Mouse (Mus musculus) embryonic facial prominence, embryonic 12.5 days (tissue): ENCODE measurements around the gene Rftn1. TPM values are rescaled to one million over a fixed set of nuclear protein-coding genes. Genes with fewer than 3 reads are reported as not detected.

Experiments
- ATAC-seq: fragments of 200-750 bp; cut with Nextera tagmentation; 2 replicates; pipeline ENCODE4 v1.8.0; 2017; ENCODE audit not compliant: insufficient number of reproducible peaks, insufficient read depth, low FRiP score, low TSS enrichment
- H3K27ac ChIP-seq: fragments of 300-500 bp; sonication (generic); 2 replicates; pipeline ENCODE4 v1.5.1; 2016; ENCODE audit warnings: mild to moderate bottlenecking
- H3K27me3 ChIP-seq: fragments of 300-500 bp; sonication (generic); 2 replicates; pipeline ENCODE4 v1.6.1; 2016; ENCODE audit warnings: mild to moderate bottlenecking, moderate library complexity
- H3K36me3 ChIP-seq: fragments of 300-500 bp; sonication (generic); 2 replicates; pipeline ENCODE4 v1.6.1; 2016; ENCODE audit warnings: mild to moderate bottlenecking
- H3K4me1 ChIP-seq: fragments of 300-500 bp; sonication (generic); 2 replicates; pipeline ENCODE4 v1.6.1; 2016
- H3K4me2 ChIP-seq: fragments of 300-500 bp; sonication (generic); replicated peaks from 2 replicates; pipeline ENCODE4 v1.6.1; 2016; ENCODE audit warnings: mild to moderate bottlenecking, moderate library complexity
- H3K4me3 ChIP-seq: fragments of 300-500 bp; sonication (generic); 2 replicates; pipeline ENCODE4 v1.5.1; 2016; ENCODE audit warnings: mild to moderate bottlenecking
- H3K9ac ChIP-seq: fragments of 300-500 bp; sonication (generic); 2 replicates; pipeline ENCODE4 v1.6.1; 2016; ENCODE audit warnings: mild to moderate bottlenecking, moderate library complexity
- H3K9me3 ChIP-seq: fragments of 300-500 bp; sonication (generic); 2 replicates; pipeline ENCODE4 v1.6.1; 2016; ENCODE audit warnings: mild to moderate bottlenecking, moderate library complexity
- WGBS: fragments of 180-500 bp; shearing (Covaris S2); methylation state at CpG from one replicate; pipeline ENCODE4 v1.1.7; 2016; 5-methylcytosine and 5-hydroxymethylcytosine counted together
- polyA plus RNA-seq: library from polyadenylated mRNA; unstranded; fragments of >200 nt; fragmentation: Nextera tagmentation; extraction: Ambion mirVana; gene quantifications from 2 replicates; pipeline ENCODE4 v1.2.1, GENCODE M21; 2016

Gene Rftn1
- polyA plus RNA-seq, 1 experiment from 2014 or later = 12.1 TPM

DNA sequence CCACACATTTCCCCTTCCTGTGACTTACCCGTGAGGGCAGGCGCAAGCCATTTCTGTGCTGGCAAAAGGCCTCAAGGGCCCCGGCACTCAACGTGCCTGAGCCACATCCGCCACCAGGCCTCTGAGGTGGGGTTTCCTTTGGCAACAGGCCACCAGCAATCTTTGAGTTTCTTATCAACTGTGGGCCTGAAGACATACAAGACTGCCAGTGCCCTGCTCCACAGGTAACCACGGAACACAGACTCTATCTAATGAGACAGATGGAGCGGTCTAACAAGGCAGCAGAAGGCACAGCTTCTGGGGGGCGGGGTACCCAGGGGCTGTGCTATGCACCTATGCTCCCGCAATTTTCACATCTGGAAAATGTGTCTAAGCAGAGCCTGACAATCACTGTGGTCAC, 54.4 kb downstream of the Rftn1 start:
- H3K4me2 ChIP-seq = no peak overlapping the region
- WGBS = 70% methylated on average over 9 of the region's 9 CpGs
- no peak overlapping the region for H3K9ac ChIP-seq
- H3K4me3 ChIP-seq = no peak overlapping the region
- no peaks in the 10 kb centered on the region for H3K36me3 ChIP-seq
- no peak for ATAC-seq
- no peaks in the 10 kb centered on the region for H3K9me3 ChIP-seq
- no peak overlapping the region for H3K27ac ChIP-seq
- no peaks in the 10 kb centered on the region; the same call in 1 of the 2 replicates for H3K4me1 ChIP-seq
- H3K27me3 ChIP-seq = no peaks in the 10 kb centered on the region

DNA sequence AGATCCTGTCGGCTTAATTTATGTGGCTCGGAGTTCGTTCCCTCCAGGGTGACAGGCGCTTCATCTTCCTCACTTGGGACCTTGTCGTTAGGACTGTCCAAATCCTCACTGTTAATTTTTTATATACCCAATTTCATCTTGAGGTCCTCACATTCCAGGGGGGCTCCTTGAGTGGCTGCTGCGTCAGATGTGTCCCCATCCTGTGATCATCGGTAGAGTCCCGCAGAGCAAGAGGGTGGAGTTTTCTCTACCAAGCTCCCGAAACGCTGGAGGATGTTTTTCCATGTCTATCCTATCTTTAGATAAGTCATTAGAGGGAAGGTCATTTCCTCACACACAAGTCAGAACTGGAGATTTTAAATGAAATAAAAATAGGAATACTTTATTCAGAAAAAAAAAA, 55.0 kb downstream of the Rftn1 start:
- Histone ChIP-seq H3K36me3 (no peaks in the 10 kb centered on the region), H3K27ac (no peak overlapping the region), H3K4me1 (no peaks in the 10 kb centered on the region; the same call in 1 of the 2 replicates), H3K9ac (no peak overlapping the region), H3K27me3 (no peaks in the 10 kb centered on the region), H3K4me2 (no peak overlapping the region), H3K9me3 (no peaks in the 10 kb centered on the region), H3K4me3 (no peak overlapping the region)
- ATAC-seq = no peak
- WGBS = 88% methylated on average over 10 of the region's 10 CpGs

GRCm38 (mm10) chr17:50131698-50132097, 58.8 kb downstream of the Rftn1 start:
- H3K4me3 ChIP-seq = no peak overlapping the region
- H3K27ac ChIP-seq = no peak overlapping the region
- 85% methylated on average over 4 of the region's 4 CpGs for WGBS
- no peak overlapping the region for H3K9ac ChIP-seq
- H3K27me3 ChIP-seq = no peaks in the 10 kb centered on the region
- H3K4me2 ChIP-seq = no peak overlapping the region
- H3K36me3 ChIP-seq = no peaks in the 10 kb centered on the region
- H3K9me3 ChIP-seq = no peaks in the 10 kb centered on the region
- no peak for ATAC-seq
- H3K4me1 ChIP-seq = 0 out of 2 replicates have a peak, but pooled peaks cover 5% of the 10 kb centered on the region

GRCm38 (mm10) chr17:50130421-50130820, 60.1 kb downstream of the Rftn1 start:
- 60% methylated on average over 4 of the region's 4 CpGs for WGBS
- no peak for ATAC-seq
- Histone ChIP-seq H3K27me3 (no peaks in the 10 kb centered on the region), H3K4me1 (0 out of 2 replicates have a peak, but pooled peaks cover 6% of the 10 kb centered on the region), H3K4me2 (no peak overlapping the region), H3K27ac (no peak overlapping the region), H3K4me3 (no peak overlapping the region), H3K36me3 (no peaks in the 10 kb centered on the region), H3K9ac (no peak overlapping the region), H3K9me3 (no peaks in the 10 kb centered on the region)

DNA sequence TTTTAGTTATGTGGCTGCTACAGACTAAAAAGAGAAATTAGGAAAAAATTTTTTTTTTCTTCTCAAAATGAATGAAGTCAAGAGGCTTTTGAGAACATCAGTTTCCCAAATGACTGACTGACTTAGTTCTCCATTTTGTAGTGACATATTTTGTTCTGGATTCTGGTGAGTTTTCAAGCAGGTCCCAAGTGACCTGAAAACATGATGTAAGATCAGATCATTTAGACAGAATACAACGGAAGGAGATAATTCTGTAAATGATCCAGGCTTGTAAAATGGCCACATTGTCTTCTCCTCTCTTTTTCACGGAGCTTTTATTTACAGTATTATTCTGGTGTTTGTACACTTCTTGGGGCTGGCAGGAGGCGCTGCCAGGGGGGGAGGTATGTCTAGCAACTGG, 62.1 kb downstream of the Rftn1 start:
- Histone ChIP-seq H3K9ac (no peak overlapping the region), H3K27me3 (no peaks in the 10 kb centered on the region), H3K36me3 (no peaks in the 10 kb centered on the region), H3K4me3 (no peak overlapping the region), H3K9me3 (no peaks in the 10 kb centered on the region), H3K4me1 (peaks cover 11% of the 10 kb centered on the region; the same call in 1 of the 2 replicates), H3K27ac (no peak overlapping the region), H3K4me2 (no peak overlapping the region)
- no peak for ATAC-seq
- WGBS = 36% methylated on average over 3 of the region's 3 CpGs

- no peak overlapping the region for H3K4me3 ChIP-seq
- 67% methylated on average over 9 of the region's 9 CpGs for WGBS
- no peaks in the 10 kb centered on the region for H3K36me3 ChIP-seq
- peaks cover 11% of the 10 kb centered on the region; the same call in 1 of the 2 replicates for H3K4me1 ChIP-seq
- no peak for ATAC-seq
- H3K9ac ChIP-seq = no peak overlapping the region
- no peaks in the 10 kb centered on the region for H3K9me3 ChIP-seq
- H3K27me3 ChIP-seq = no peaks in the 10 kb centered on the region
- H3K4me2 ChIP-seq = no peak overlapping the region
- H3K27ac ChIP-seq = no peak overlapping the region
Measured at GRCm38 (mm10) chr17:50127045-50127813, 63.2 kb downstream of the Rftn1 start.

- Histone ChIP-seq H3K27ac (no peak overlapping the region), H3K9me3 (no peaks in the 10 kb centered on the region), H3K4me2 (no peak overlapping the region), H3K4me3 (no peak overlapping the region), H3K9ac (no peak overlapping the region), H3K27me3 (no peaks in the 10 kb centered on the region), H3K36me3 (no peaks in the 10 kb centered on the region), H3K4me1 (peaks cover 11% of the 10 kb centered on the region; the same call in 1 of the 2 replicates)
- ATAC-seq = no peak
- WGBS = 28% methylated on average over 2 of the region's 2 CpGs
Measured at GRCm38 (mm10) chr17:50126545-50126944, 63.9 kb downstream of the Rftn1 start.

GRCm38 (mm10) chr17:50125900-50126299, 64.6 kb downstream of the Rftn1 start:
- ATAC-seq = no peak
- no peak overlapping the region for H3K4me2 ChIP-seq
- H3K27ac ChIP-seq = no peak overlapping the region
- no peaks in the 10 kb centered on the region for H3K9me3 ChIP-seq
- H3K27me3 ChIP-seq = no peaks in the 10 kb centered on the region
- no peak overlapping the region for H3K4me3 ChIP-seq
- peaks cover 11% of the 10 kb centered on the region; the same call in 1 of the 2 replicates for H3K4me1 ChIP-seq
- H3K36me3 ChIP-seq = no peaks in the 10 kb centered on the region
- WGBS = 81% methylated on average over 5 of the region's 5 CpGs
- no peak overlapping the region for H3K9ac ChIP-seq

- no peak overlapping the region for H3K27ac ChIP-seq
- no peak overlapping the region for H3K4me3 ChIP-seq
- peaks cover 11% of the 10 kb centered on the region; the same call in 1 of the 2 replicates for H3K4me1 ChIP-seq
- no peak overlapping the region for H3K9ac ChIP-seq
- ATAC-seq = no peak
- no peaks in the 10 kb centered on the region for H3K36me3 ChIP-seq
- no peak overlapping the region for H3K4me2 ChIP-seq
- no peaks in the 10 kb centered on the region for H3K9me3 ChIP-seq
- H3K27me3 ChIP-seq = no peaks in the 10 kb centered on the region
- WGBS = 70% methylated on average over 3 of the region's 3 CpGs
Measured at GRCm38 (mm10) chr17:50125245-50125798, 65.2 kb downstream of the Rftn1 start.

GRCm38 (mm10) chr17:50124708-50125107, 65.8 kb downstream of the Rftn1 start:
- Histone ChIP-seq H3K9me3 (no peaks in the 10 kb centered on the region), H3K27ac (no peak overlapping the region), H3K36me3 (no peaks in the 10 kb centered on the region), H3K27me3 (no peaks in the 10 kb centered on the region), H3K9ac (no peak overlapping the region), H3K4me3 (no peak overlapping the region), H3K4me1 (peaks cover 11% of the 10 kb centered on the region; the same call in 1 of the 2 replicates), H3K4me2 (no peak overlapping the region)
- 70% methylated on average over 4 of the region's 4 CpGs for WGBS
- ATAC-seq = no peak

- Histone ChIP-seq H3K4me2 (no peak overlapping the region), H3K27me3 (no peaks in the 10 kb centered on the region), H3K4me3 (no peak overlapping the region), H3K36me3 (no peaks in the 10 kb centered on the region), H3K9ac (no peak overlapping the region), H3K27ac (no peak overlapping the region), H3K4me1 (peaks cover 6% of the 10 kb centered on the region; the same call in 1 of the 2 replicates), H3K9me3 (no peaks in the 10 kb centered on the region)
- WGBS = 64% methylated on average over 8 of the region's 8 CpGs
- no peak for ATAC-seq
Measured at GRCm38 (mm10) chr17:50122555-50122954, 67.9 kb downstream of the Rftn1 start.

GRCm38 (mm10) chr17:50120098-50120497, 70.4 kb downstream of the Rftn1 start:
- Histone ChIP-seq H3K4me3 (no peak overlapping the region), H3K36me3 (no peaks in the 10 kb centered on the region), H3K27me3 (no peaks in the 10 kb centered on the region), H3K4me2 (no peak overlapping the region), H3K27ac (no peak overlapping the region), H3K4me1 (peaks cover 2% of the 10 kb centered on the region; the same call in 1 of the 2 replicates), H3K9ac (no peak overlapping the region), H3K9me3 (no peaks in the 10 kb centered on the region)
- WGBS = 86% methylated on average over 4 of the region's 4 CpGs
- ATAC-seq = no peak
